Mouse (Mus musculus) ES-CJ7 (cell line): Measurements from ENCODE around the gene Clcn1.

ENCODE experiments used
- DNase-seq: peaks from one replicate; pipeline ENCODE4 v3.0.0; 2011; ENCODE audit warnings: low read depth, low spot score

Gene Clcn1

DNA sequence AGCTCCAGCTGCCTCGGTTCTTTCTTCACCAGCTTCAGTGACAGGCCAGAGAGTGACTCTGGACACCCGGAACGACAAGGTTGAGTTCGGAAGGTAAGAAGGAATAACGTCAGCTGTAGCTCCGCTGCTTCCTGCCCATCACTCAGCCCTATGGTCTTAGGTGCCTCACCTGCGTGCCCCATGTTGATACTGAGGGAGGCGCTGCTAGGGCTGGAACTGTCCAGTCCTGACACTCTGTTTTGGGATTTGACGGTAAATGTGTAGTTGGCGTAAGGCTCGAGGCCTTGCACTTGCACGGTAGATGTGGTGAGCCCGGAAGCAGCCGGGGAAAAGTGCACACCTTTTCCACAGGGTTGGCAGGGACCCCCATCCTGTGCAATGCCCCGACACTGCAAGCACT, 78.1 kb downstream of the Clcn1 start:
- no peak for DNase-seq

DNA sequence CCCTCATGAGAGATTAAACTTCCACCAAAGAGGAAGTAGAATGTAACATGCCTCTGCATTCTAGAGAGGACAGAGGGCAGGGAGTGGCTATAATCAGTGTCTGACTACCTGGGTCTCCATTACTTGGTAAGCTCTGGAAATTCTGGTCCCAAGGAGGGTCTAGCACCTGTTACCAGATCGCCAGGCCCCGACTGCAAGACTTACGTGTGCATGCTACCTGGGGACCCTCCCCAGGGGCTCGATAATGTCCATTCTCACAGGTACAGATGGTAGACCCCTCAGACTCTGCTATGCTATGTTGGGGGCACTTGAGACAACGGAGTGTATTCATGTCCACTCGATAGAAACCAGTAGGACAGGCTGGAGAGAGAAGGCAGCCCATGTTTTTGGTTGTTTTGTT, 78.7 kb downstream of the Clcn1 start:
- no peak for DNase-seq
